Comparison of ENCODE assay signal across 11 mouse cellular contexts in the genomic region with DNA sequence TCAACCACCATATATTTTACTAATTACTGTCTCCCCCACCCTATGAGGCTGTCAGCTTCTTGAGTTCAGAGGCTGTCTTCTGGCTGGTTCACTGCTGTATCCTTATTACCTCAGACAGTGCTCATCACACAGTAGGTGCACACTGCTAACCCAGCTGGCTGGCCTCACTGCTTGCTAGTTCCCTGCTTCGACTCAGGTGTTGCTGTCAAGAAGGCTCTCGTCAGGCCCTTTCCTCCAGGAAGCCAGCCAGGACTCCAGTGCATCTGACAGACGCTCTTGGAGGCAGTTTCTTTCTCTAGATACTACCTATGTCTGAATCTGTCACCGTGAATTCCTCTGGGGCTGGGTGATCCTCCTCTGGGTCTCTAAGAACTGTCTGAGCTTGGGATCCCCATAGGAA.
"Had no signal": no experiment of that assay in that cellular context is flagged by ENCODE, and none has a peak within 500 bp of the region (broad histone marks: within the 10 kb centered on the region; RNA-seq: fewer than 3 reads in every experiment).

No protein-coding gene starts in this region.

- H3K27ac ChIP-seq: layer of hippocampus, adult 2 months; limb, embryonic 13.5 days; liver, embryonic 14.5 days; neural tube, embryonic 15.5 days had no signal

- H3K4me3 ChIP-seq: layer of hippocampus, adult 2 months; limb, embryonic 13.5 days; myocyte; neural tube, embryonic 15.5 days had no signal

- H3K9ac ChIP-seq: limb, embryonic 13.5 days; liver, embryonic 14.5 days; neural tube, embryonic 15.5 days had no signal

- DNase-seq: kidney, postnatal 10 days; kidney, postnatal 4 days; left cerebral cortex, postnatal 4 days; lung, adult 18-20 months; midbrain, embryonic 14.5 days; right cerebral cortex, postnatal 14 days had no signal

- H3K9me3 ChIP-seq: limb, embryonic 13.5 days; neural tube, embryonic 15.5 days had no signal

- H3K27me3 ChIP-seq: limb, embryonic 13.5 days; neural tube, embryonic 15.5 days had no signal

- H3K4me2 ChIP-seq: limb, embryonic 13.5 days; neural tube, embryonic 15.5 days had no signal

- H3K36me3 ChIP-seq: limb, embryonic 13.5 days; neural tube, embryonic 15.5 days had no signal
